Mouse (Mus musculus): Measurements from ENCODE around the gene Slc25a30.

GRCm38 (mm10) chr14:75834739-75835381 lies 48.0 kb upstream of the Slc25a30 start:
- TF ChIP-seq TBP (IDR thresholded peaks at IDR 0.05; ENCODE audit: low read depth, low read length), result no peak; the same call in 1 of the 2 replicates
- no peak for TF ChIP-seq SMC3 (IDR thresholded peaks at IDR 0.05; ENCODE audit: low read depth, low read length)
- TF ChIP-seq MAFK (IDR thresholded peaks at IDR 0.05; ENCODE audit: borderline replicate concordance, low read depth, low read length), result no peak
- TF ChIP-seq KAT2A (conservative IDR thresholded peaks at IDR 0.05; ENCODE audit: low read depth, low read length), result no peak
- peak in 2 of 3 experiments; percentile 27 to 30; a peak in 3 of 6 replicates for TF ChIP-seq CTCF (IDR thresholded peaks at IDR 0.05 in 2 of 3, conservative IDR thresholded peaks at IDR 0.05 in 1 of 3; ENCODE audit: control insufficient read depth in 1 of 3, insufficient read depth in 1 of 3, low read depth in 2 of 3, low read length in 3 of 3, poor library complexity in 1 of 3, severe bottlenecking in 1 of 3)
- TF ChIP-seq SIN3A (IDR thresholded peaks at IDR 0.05; ENCODE audit: low read length), result no peak
